ENCODE assay signal across 10 mouse cellular contexts in the genomic region with DNA sequence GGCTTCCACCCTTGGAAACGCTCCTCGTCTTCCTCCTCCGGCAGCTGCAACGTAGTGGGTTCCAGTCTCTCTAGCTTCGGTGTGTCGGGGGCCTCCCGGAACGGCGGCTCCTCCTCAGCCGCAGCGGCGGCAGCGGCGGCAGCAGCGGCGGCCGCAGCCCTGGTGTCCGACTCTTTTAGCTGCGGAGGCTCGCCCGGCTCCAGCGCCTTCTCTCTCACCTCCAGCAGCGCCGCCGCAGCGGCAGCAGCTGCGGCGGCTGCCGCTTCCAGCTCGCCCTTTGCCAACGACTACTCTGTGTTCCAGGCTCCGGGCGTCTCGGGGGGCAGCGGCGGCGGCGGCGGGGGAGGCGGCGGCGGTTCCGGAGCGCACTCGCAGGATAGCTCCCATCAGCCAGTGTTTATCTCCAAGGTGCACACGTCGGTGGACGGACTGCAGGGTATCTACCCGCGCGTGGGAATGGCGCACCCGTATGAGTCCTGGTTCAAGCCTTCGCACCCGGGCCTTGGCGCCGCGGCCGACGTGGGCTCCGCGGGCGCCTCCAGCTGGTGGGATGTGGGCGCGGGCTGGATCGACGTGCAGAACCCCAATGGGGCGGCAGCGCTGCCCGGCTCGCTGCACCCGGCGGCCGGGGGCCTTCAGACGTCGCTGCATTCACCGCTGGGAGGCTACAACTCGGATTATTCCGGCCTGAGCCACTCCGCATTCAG. TPM values are rescaled to one million over a fixed set of nuclear protein-coding genes. Genes with fewer than 3 reads are reported as not detected.
A peak's percentile ranks its signal among the peaks of the same experiment; 100 is the strongest.
DNase-seq lines count a peak whose midpoint lies in the region; ATAC-seq and TF ChIP-seq lines count a peak whose summit lies in the region.
"Had no signal": no experiment of that assay in that cellular context is flagged by ENCODE, and none has a peak within 500 bp of the region (broad histone marks: within the 10 kb centered on the region; RNA-seq: fewer than 3 reads in every experiment).

No protein-coding gene starts in this region.

- peak; percentile 14 to 42 for DNase-seq in heart, adult 2 months
- DNase-seq in heart, postnatal 25 days (ENCODE audit: low spot score), result no peak
- peak; percentile 45 for DNase-seq in ES-CJ7 (ENCODE audit: low read depth, low spot score)
- peak; percentile 60 for DNase-seq in retina, embryonic 14.5 days (ENCODE audit: low spot score)
- no peak for DNase-seq in adipocyte (ENCODE audit: low spot score)
- DNase-seq in c-Kit-positive CD71-positive TER-119-positive erythroid progenitor cells, embryonic 14.5 days (ENCODE audit: low spot score), result no peak

- peak; percentile 56 for ATAC-seq in forebrain, embryonic 13.5 days
- ATAC-seq in limb, embryonic 12.5 days (ENCODE audit: insufficient number of reproducible peaks, insufficient read depth, low FRiP score, low TSS enrichment, low read depth), result 0 out of 2 replicates have a peak, but pooled peaks have one; percentile 15

- intact Hi-C loops in heart, adult 2 months (cut with DNase I), result loop anchor here (10.0 kb wide), 2 partner anchors 264 to 544 kb away; partner anchors contain the start of gene Sp4
- intact Hi-C loops in heart, postnatal 25 days (cut with DNase I), result no loop called here

- TF ChIP-seq CTCF in heart, adult 2 months (IDR thresholded peaks at IDR 0.05), result no peak

- peak overlapping the region; percentile 20; the same call in 1 of the 2 replicates for H3K4me3 ChIP-seq in heart, adult 2 months
- H3K4me3 ChIP-seq in forebrain, embryonic 13.5 days, result peak overlapping the region; percentile 58
- peak overlapping the region; percentile 50 for H3K4me3 ChIP-seq in limb, embryonic 12.5 days (replicated peaks)

- peak overlapping the region; percentile 73 for H3K4me2 ChIP-seq in forebrain, embryonic 13.5 days
- peak overlapping the region; percentile 78 for H3K4me2 ChIP-seq in limb, embryonic 12.5 days

- no peak overlapping the region for H3K27ac ChIP-seq in heart, adult 2 months
- peak overlapping the region; percentile 87 for H3K27ac ChIP-seq in forebrain, embryonic 13.5 days
- H3K27ac ChIP-seq in limb, embryonic 12.5 days, result 0 out of 2 replicates have a peak overlapping the region, but pooled peaks have one; percentile 12

- WGBS in heart, adult 2 months, result 1% methylated on average over 80 of the region's 80 CpGs
- WGBS in forebrain, embryonic 13.5 days, result 0% methylated on average over 75 of the region's 80 CpGs
- under 1% methylated on average over 80 of the region's 80 CpGs for WGBS in limb, embryonic 12.5 days

- no peak for TF ChIP-seq EP300 in heart, adult 2 months (IDR thresholded peaks at IDR 0.05; ENCODE audit: insufficient read depth, low read depth, low read length)

- H3K27me3 ChIP-seq in heart, adult 2 months (ENCODE audit: control insufficient read depth, insufficient read depth, low read length), result peaks cover 31% of the 10 kb centered on the region
- H3K27me3 ChIP-seq in forebrain, embryonic 13.5 days, result peaks cover 73% of the 10 kb centered on the region
- peaks cover 78% of the 10 kb centered on the region for H3K27me3 ChIP-seq in limb, embryonic 12.5 days

- no peaks in the 10 kb centered on the region for H3K79me2 ChIP-seq in heart, adult 2 months (replicated peaks; ENCODE audit: control insufficient read depth, insufficient read depth, low read length)

- no peak for TF ChIP-seq POLR2A in heart, adult 2 months (IDR thresholded peaks at IDR 0.05; ENCODE audit: insufficient read depth, low read depth, low read length)

- no peaks in the 10 kb centered on the region for H3K9me3 ChIP-seq in forebrain, embryonic 13.5 days (replicated peaks)
- no peaks in the 10 kb centered on the region for H3K9me3 ChIP-seq in limb, embryonic 12.5 days

- no peaks in the 10 kb centered on the region for H3K4me1 ChIP-seq in heart, adult 2 months (ENCODE audit: control insufficient read depth, insufficient read depth, low read length)
- H3K4me1 ChIP-seq in forebrain, embryonic 13.5 days, result peaks cover 43% of the 10 kb centered on the region
- H3K4me1 ChIP-seq in limb, embryonic 12.5 days (replicated peaks), result peaks cover 27% of the 10 kb centered on the region

- no peaks in the 10 kb centered on the region for H3K36me3 ChIP-seq in heart, adult 2 months (ENCODE audit: control insufficient read depth, insufficient read depth, low read length)
- no peaks in the 10 kb centered on the region for H3K36me3 ChIP-seq in forebrain, embryonic 13.5 days (ENCODE audit: poor library complexity, severe bottlenecking)
- H3K36me3 ChIP-seq in limb, embryonic 12.5 days, result no peaks in the 10 kb centered on the region

- no peak overlapping the region for H3K9ac ChIP-seq in heart, adult 2 months (ENCODE audit: low read depth, low read length)
- peak overlapping the region; percentile 82 for H3K9ac ChIP-seq in forebrain, embryonic 13.5 days
- peak overlapping the region; percentile 47 for H3K9ac ChIP-seq in limb, embryonic 12.5 days (replicated peaks)

RNA-seq across cellular contexts. Expression of gene Sp8, which starts 2.5 kb away (rescaled TPM):
- total RNA-seq in heart, adult 2 months (2021), result not detected
- polyA plus RNA-seq in heart, adult 2 months (2012; rRNA removed), result not detected in 2 replicates
- total RNA-seq in heart, postnatal 25 days (2021), result not detected
- polyA plus RNA-seq in forebrain, embryonic 13.5 days (2015; fragmentation: Nextera tagmentation; extraction: Ambion mirVana), result 16.7 and 17.0 TPM in 2 replicates
- 4.4 and 4.7 TPM in 2 replicates for polyA plus RNA-seq in limb, embryonic 12.5 days (2016; fragmentation: Nextera tagmentation; extraction: Ambion mirVana)
- total RNA-seq: heart, postnatal 36 days; MEL had no signal

Comparison
In these comparisons a context has a peak if more than half of its experiments do, and no peak if none do; other contexts are left out.
1. DNase-seq: peak in heart, adult 2 months (2 of 2), ES-CJ7 (single experiment) and retina, embryonic 14.5 days (single experiment); none in heart, postnatal 25 days (single experiment), adipocyte (single experiment) and c-Kit-positive CD71-positive TER-119-positive erythroid progenitor cells, embryonic 14.5 days (single experiment).
2. Peak in every context shown above with its lines, with median percentiles within 50 percentile points of each other: H3K4me3 ChIP-seq.